Mouse (Mus musculus) frontal cortex, adult (tissue): ENCODE measurements at regions not wholly inside any gene's neighbourhood (a gene's known extent, or its start where the extent isn't known, plus 50 kb on each side); places are given as distances from the start of the nearest gene placed in this dataset.

Experiments
- ATAC-seq: cut with Nextera tagmentation; 2 replicates; pipeline ENCODE4 v1.9.2; 2017; ENCODE audit warnings: mild to moderate bottlenecking, moderate library complexity, mixed read lengths; ENCODE audit not compliant: low TSS enrichment

- ATAC-seq = no peak
These were observed 164.1 kb upstream of the Castor2 start for GRCm38 (mm10) chr5:133935451-133935850.

DNA sequence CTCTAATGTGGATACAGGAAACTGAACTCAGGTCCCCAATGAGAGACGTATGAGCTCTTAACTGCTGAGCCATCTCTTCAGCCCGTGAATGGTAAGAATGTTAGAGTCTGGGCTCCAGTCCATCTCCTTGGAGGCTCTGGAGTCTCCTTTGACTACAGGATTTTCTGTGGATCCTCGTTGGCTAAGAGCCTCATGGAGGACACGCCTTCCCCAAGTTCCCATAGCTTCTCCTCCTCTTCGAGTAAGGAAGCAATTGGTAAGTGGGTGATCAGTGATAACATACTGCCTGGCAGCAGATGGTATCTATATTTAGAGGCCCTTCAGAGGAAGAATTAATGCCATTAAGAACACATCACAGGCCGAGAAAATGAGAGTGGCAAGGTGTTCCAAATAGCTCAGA, 164.5 kb upstream of the Castor2 start:
- ATAC-seq = peak; percentile 78

DNA sequence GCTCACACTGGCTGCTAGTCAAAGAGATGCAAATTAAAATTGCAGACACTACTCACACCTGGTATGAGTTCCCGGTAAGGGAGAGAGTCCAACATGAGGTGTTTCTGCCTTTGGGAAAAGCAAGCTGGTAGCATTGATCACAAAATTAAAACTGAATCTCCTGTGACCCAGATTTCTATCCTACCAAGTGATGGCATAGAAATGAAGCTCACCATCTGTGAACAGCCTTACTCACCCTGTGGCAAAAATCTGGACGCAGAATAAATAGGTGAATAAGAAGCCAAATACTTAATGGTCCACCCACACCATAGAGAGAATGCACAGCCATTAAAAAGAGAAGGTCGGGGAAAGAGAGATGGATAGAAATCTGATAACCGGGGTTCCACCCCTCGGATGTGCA, 169.4 kb upstream of the Castor2 start:
- ATAC-seq = no peak

DNA sequence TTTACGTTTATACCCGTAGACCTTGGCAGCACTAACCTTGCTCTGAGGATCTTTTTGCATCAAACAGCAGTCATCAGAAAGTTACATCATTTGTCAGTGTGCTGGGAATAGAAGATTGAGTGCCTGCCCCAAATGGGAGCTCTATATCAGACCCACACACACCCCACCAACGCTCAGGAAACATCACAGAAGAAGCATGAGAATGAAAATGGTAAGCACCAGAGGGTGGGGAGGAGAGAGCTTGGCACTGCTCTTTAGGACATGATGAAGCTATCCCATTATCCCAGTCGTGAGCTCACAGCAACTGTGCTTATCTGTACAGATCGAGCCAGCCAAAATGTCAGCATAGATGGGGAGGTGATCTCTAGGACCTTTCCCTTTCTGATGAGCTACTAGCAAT, 172.5 kb upstream of the Castor2 start:
- peak; percentile 86 for ATAC-seq

DNA sequence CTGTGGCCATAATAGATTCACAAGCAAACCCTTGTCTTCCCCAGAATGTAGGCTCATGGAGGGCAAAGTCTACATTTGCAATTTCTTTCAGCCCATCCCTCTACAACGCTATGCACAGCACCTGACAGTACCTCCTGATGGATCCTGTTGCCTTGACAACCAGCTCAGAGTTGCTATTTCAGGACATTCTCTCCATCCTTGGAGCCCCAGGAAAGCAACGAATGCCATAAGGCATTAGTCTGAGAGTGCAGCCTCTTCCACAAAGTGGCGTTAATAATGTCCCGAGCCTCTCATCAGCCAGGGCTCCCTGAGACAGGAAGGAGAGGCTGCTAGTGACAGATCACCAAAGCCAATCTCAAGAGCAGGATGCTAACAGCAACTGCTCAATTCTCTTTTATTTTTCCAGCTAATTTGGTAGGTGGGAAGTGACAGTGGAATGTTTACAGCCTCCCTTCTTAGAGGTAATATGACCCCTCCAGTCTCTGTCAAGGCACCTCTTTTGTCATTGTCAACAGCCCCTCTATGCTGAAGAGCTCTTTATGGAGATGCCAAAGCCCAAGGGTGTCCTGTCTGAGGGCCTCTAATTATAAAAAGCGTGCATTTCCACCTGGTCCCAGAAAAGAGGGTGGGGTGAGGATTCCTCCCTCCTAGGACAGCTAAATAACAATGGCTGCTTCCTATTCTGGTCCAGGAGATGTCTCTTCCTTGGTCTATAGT, 174.2 kb upstream of the Castor2 start:
- peak; percentile 62 for ATAC-seq

DNA sequence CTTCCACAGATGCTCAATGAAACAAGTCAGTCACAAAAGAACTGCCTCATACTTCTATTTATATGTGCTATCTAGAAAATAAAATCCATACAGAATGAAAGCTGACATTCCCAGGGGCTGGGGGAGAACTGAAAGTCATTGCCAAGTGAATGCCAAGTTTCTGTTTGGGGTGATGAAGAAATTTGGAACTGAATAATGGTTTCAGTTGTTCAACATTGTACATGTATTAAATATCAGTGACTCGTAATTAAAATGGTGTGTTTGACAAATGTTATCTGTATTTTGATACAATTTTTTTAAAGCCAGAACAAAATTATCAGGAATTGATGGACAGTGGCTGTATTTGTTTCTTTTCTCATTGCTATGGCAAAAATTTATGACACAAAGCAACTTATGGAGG, 177.3 kb upstream of the Castor2 start:
- ATAC-seq = no peak

- no peak for ATAC-seq
These were observed 183.6 kb upstream of the Castor2 start for GRCm38 (mm10) chr5:133915734-133916550.

- no peak for ATAC-seq
These were observed 192.1 kb upstream of the Castor2 start for GRCm38 (mm10) chr5:133907442-133907841.

- peak; percentile 89 for ATAC-seq
These were observed 201.4 kb upstream of the Castor2 start for GRCm38 (mm10) chr5:133898025-133898598.

- no peak for ATAC-seq
These were observed 208.8 kb upstream of the Castor2 start for GRCm38 (mm10) chr5:133890728-133891127.

DNA sequence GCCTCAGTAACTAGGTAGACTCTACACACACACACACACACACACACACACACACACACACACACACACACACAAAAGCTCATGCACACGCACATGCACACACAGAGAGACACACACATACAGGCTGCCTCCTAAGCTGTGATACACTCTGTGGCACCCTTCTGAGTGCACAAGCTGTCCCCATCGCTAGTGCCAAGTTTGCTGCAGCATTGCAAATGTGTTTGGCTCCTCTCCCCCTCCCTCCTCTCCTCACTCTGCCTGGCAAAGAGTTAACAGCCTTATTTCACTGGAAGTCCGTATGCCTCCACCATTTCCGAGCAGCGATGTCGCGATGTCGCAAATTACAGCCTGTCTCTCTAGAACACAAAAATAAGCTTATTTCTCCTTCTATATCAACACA, 209.7 kb upstream of the Castor2 start:
- peak; percentile 94 for ATAC-seq

GRCm38 (mm10) chr5:133885507-133885906, 214.0 kb upstream of the Castor2 start:
- no peak for ATAC-seq

GRCm38 (mm10) chr5:133885016-133885415, 214.5 kb upstream of the Castor2 start:
- ATAC-seq = no peak

GRCm38 (mm10) chr5:133884593-133884992, 214.9 kb upstream of the Castor2 start:
- no peak for ATAC-seq

- no peak for ATAC-seq
These were observed 255.0 kb upstream of the Castor2 start for GRCm38 (mm10) chr5:133844483-133844882.

DNA sequence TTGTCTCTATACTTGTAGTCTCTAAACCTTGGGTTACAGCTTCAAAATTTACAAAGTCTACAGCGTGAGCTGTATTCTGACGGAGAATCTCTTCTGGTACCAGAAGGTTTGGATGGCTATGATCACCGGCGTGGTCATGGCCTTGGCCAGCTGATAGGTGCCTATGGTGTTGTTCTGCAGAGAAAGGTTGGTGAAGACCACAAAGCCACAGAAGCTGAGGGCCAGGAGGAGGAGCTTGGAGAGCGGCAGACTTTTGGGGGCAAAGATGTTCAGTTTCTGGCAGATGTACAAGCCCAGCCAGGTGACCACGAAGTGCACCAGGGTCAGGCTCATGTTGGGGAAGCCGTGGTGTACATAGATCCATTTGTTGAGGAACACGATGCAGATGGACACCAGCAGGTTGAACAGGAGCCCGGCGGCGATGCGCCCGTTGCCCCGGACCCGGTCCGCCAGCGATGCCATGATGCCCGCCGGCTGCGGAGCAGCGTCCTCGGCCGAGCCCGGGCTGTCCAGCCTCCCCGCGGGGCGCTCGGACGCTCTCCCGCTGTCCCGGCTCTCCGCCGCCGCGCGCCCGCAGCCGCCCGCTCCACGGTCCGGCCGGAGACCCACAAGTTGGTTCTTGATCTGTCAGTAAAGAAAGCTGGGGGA, 257.3 kb upstream of the Castor2 start:
- peak; percentile 80 for ATAC-seq

- no peak for ATAC-seq
These were observed 261.2 kb upstream of the Castor2 start for GRCm38 (mm10) chr5:133838286-133838685.

DNA sequence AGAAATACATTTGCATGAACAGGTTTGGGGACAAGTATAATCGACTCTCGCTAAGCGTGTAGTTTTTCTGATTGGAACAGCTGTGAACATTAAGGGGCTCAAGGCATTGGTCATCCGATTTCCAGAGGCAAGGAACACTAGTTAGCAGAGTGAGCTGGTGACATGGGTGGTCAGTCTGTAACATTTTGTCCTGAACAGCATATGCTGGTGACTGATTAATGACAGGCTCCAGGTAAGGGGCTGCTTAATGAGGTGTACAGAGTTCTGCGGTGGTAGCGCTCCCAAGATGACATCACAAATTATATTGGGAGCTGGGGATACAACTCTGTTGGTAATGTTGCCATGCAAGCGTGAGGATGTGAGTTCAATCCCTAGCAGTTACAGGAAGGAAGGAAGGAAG, 266.3 kb upstream of the Castor2 start:
- ATAC-seq = no peak

GRCm38 (mm10) chr5:133828226-133828625, 271.3 kb upstream of the Castor2 start:
- ATAC-seq = no peak

GRCm38 (mm10) chr5:133823871-133824270, 275.6 kb upstream of the Castor2 start:
- no peak for ATAC-seq

GRCm38 (mm10) chr5:133821273-133821672, 278.2 kb upstream of the Castor2 start:
- no peak for ATAC-seq

GRCm38 (mm10) chr5:133815462-133815861, 284.0 kb upstream of the Castor2 start:
- no peak for ATAC-seq
